Mouse (Mus musculus) spleen, postnatal 4 days (tissue): ENCODE results near the gene St8sia2.
"Not testable (repeated sequence)": the region's sequence is repeated elsewhere in the genome, so short reads cannot be mapped to it uniquely, and the experiment has no call there.

Experiments used
- DNase-seq, 2 experiments: peaks; one replicate each; pipeline ENCODE4 v3.0.0; 2022; ENCODE audit warnings: low spot score in 2 of 2

St8sia2 gene

DNA sequence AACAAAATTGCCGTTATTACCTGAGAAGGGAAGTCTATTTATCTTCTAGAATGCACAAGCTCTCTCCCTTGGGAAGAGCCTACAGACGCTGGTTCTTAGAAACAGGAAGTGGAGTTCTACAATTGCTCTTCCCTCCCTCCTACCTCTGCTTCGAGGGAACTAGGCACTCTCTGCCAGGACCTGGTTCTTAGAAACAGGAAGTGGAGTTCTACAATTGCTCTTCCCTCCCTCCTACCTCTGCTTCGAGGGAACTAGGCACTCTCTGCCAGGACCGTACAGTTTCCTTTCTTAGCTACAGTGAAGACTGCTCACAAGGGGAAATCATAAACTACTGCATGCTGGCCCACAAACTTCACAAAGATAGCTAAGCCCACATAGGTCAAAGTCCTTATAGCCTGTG lies 41.3 kb downstream of the St8sia2 start:
- DNase-seq: not testable (repeated sequence)

GRCm38 (mm10) chr7:73965164-73965563 lies 48.3 kb downstream of the St8sia2 start:
- DNase-seq: no peak

DNA sequence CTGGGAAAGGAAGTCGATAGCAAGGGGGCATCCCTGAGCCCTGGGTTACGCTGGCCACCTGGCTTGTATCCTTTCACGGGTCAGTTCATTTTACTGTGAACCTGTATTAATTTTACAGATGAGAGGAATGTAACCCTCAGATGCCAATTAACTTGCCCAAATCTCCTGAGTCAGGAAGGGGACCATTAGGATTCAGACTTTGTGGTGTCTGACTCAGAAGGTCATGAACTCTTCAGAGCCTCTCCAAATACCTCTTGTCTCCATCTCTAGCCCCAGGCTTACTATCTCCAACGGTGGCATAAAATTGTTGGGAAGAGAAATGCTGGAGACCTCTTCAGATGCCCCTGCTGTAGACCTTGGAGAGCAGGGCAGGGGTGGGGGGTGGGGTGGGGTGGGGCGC lies 51.1 kb downstream of the St8sia2 start:
- no peak for DNase-seq

- DNase-seq: no peak
These were observed 59.0 kb downstream of the St8sia2 start for GRCm38 (mm10) chr7:73954441-73954840.

DNA sequence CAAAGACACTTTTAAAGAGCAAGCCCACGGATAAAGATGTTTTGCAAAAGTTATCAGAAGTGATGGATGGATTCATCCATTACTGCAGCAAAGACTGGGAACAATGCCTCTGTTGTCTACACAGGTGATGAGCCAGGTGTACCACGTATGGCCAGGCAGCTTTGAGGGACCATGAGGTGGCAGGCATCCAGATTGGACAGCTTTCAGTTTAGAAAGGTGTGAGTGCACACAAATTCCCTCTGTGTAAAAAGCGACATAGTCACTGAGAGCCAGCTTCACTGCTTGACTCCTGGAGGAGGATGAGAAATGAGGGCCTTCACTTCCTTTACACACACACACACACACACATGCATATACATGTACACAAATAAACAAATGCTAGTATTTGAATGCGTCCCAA lies 60.4 kb downstream of the St8sia2 start:
- no peak for DNase-seq

GRCm38 (mm10) chr7:73941640-73942039 lies 71.8 kb downstream of the St8sia2 start:
- DNase-seq: peak in 1 of 2 experiments; percentile 16

DNA sequence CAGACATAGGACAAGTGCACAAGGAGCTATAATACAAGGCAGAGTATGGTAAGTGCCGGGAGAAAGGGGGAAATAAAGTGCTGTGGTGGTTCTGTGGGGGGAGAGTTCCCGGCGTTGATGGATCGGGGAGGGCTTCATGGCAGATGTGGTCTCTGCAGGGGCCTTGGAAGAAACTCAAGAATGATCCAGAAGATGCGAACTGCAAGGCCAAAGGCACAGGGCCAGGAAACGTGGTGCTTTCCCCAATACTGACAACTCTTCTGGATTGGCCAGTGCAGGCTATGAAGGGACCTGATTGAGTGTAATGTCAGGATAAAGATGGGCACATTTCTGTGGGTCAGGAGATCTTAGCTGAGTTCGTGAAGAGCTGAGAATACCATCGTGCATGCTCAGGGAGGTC lies 74.3 kb downstream of the St8sia2 start:
- no peak for DNase-seq

DNA sequence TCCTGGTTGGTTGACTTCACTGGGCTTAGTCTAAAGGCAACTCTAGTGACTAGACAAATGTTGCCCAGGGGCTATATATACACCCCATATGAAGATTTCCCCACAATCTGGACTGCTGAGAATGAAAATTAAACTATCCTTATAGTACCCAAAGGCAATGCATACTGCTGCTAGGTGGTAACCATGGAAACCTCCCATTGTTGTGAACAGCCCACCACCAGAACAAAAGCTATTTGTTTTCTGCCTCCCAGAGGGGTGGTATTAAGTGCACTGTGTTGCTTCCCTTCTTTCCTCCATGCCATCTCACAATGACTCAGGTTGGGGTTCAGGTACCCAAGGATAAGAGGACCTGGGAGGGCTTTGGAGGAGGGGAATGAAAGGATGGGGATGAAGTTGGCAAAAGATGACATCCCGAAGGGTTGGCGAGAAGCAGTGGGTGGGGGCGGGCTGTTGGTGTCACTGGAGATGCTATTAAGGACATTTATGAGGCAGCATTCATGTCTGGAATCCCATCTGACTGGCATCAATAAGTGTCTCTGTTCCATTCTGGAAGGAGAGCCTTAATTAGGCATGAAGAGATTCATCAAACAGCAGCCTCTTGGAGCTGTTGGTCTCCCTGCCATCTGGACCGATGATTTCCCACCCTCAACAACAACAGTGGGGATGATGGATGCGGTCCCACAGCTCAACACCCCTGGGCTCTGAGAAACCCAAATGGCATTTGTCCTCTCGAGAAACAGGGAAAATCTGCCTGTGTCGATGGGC lies 75.3 kb downstream of the St8sia2 start:
- no peak for DNase-seq

- DNase-seq: no peak
These were observed 77.4 kb downstream of the St8sia2 start for GRCm38 (mm10) chr7:73936119-73936518.

DNA sequence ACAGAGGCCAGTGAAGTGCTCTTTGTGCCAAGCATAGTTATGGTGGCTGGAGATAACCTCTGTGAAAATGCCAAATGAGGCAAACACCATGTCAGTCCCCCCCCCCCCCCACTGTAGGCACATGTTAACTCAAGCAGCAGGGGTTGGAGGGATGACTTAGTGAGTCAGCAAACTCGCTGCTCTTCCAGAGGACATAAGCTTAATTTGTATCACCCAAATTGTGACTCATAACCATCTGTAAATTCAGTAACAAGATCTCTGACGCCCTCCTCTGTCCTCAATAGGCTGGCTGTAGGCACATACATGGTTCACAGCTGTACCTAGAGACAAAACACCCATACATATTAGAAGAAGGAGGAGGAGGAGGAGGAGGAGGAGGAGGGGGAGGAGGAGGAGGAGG lies 77.8 kb downstream of the St8sia2 start:
- DNase-seq: no peak

GRCm38 (mm10) chr7:73933036-73933435 lies 80.5 kb downstream of the St8sia2 start:
- DNase-seq: no peak

GRCm38 (mm10) chr7:73920921-73921485 lies 92.5 kb downstream of the St8sia2 start:
- no peak for DNase-seq

DNA sequence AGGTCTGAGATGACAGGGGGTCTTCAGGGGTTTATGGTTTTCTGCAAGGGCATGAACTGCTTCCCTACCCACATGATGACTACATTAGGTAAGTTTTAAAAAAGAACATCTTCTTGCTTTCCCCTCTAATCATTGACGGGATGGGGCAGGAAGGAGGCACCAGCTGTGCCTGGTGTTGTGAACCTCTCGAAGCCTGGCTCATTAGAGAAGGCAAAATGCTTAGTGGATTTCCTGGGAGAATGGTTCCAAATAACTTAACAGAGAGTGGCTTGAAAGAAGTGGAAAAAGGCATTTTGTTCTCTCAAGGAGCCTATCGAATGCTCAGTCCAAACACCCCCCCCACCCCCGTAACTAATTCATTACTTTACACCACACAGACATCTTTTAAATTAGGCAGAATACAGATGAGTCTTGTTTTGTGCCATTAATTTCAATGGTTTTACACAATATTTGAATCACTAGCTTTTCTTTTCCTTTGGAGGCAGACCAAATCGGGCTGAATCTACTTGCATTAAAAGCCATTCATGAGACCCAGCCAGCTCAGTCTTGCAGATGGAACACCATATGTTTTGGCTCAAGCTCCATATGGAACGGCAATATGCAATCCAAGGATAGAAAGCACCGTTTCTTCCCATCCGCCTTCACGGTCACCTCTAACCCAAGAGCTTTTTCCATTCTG lies 95.7 kb downstream of the St8sia2 start:
- DNase-seq: no peak

GRCm38 (mm10) chr7:73911899-73912298 lies 101.6 kb downstream of the St8sia2 start:
- DNase-seq: no peak

DNA sequence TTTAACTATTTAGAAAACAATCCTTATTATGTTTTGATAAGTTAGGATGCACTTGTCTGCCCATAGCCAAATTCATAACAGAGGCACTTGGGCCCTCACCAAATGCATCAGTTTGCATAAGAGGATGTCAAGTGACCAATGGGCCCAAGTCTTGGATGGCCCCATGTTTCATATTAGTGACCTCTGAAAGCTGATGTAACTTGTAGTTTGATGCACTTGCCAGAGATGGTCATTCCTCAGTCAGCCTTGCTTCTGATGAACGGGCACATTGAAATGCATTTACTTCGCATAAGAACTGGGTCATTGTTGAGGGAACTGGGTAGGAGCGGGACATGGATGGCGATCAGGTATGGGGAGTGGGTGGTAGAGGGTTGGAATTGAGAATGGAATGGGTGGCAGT lies 102.6 kb downstream of the St8sia2 start:
- DNase-seq: no peak

GRCm38 (mm10) chr7:73909432-73910205 lies 103.9 kb downstream of the St8sia2 start:
- DNase-seq: no peak

- DNase-seq: no peak
These were observed 119.0 kb downstream of the St8sia2 start for GRCm38 (mm10) chr7:73894506-73894905.

DNA sequence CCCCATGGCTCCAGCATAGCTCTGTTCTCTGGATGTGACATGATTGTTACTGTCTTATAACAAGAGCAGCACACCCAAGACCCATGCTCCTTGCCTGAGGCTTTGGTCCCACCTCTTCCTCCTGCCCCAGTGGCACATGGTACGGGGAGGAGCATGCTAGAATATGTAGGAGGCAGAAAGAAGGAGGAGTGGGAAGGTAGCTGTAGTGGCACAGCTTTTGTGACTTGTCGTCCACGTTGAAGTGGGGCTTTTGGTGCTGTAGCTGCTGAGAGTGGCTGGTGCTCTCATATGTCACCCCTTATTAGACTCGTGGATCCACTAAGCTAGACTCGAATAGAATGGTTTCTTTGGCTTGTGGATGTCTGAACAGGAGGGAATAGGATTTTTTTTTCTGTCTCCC lies 121.7 kb downstream of the St8sia2 start:
- no peak for DNase-seq

GRCm38 (mm10) chr7:73890891-73891610 lies 122.4 kb downstream of the St8sia2 start:
- DNase-seq: no peak

DNA sequence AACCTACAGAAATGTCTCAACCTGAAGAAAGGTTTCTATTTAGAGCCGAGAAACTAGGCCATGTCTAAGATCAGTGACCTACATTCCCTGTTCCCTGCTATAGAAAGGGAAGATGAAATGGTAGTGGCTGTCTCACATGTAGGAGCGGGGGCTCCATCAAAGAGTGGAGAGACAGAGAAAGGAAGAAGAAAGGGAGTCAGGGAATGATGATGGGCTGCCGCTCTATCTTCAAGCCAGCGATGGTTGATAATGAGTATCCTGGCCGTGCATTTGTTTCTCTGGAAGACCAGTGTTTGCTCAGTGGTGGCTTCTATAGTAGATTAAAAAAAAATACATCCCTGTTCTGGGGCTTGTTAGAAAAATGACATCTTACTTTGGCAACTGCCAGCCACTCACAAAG lies 123.0 kb downstream of the St8sia2 start:
- no peak for DNase-seq
